Mouse (Mus musculus) heart, adult 2 months (tissue): Measurements from ENCODE around the gene Arntl.

Experiments
- CTCF ChIP-seq: fragments of 200-600 bp; IDR thresholded peaks from 2 replicates; pipeline ENCODE4 v1.8.1; 2022; ENCODE audit warnings: antibody characterized with exemption, mild to moderate bottlenecking, moderate library complexity
- EP300 ChIP-seq: fragments of 200-500 bp; IDR thresholded peaks from 2 replicates; pipeline ENCODE4 v1.6.1; 2011; ENCODE audit warnings: low read depth, low read length, control low read depth; ENCODE audit not compliant: insufficient read depth
- POLR2A ChIP-seq: fragments of 200-500 bp; IDR thresholded peaks from 2 replicates; pipeline ENCODE4 v1.6.1; 2011; ENCODE audit warnings: mild to moderate bottlenecking, low read depth, low read length, control low read depth; ENCODE audit not compliant: insufficient read depth

DNA sequence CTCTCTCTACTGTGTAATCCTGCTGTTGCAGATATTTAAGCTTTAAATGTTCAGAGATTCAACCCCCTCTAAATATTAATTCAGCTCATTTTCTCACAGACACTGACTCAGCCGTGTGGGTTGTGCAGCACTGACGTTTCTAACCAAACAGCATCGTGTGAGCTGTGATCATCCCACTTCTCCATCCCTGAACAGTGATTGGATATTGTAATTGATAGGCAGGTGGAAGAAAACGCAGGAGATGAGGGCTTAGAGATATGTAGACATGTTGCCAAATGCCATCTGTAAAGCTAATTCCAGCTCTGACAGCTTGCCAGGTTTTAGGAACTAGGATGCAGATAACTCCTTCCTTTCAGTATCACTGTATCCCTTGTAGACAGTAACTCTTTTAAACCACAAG is 140.0 kb downstream of the Arntl start:
- TF ChIP-seq CTCF (no peak), POLR2A (no peak), EP300 (no peak)
